Mouse (Mus musculus) heart, embryonic 11.5 days (tissue): ENCODE results near the gene Nlgn2. TPM values are rescaled to one million over a fixed set of nuclear protein-coding genes. Genes with fewer than 3 reads are reported as not detected.

Experiments used
- ATAC-seq: fragments of 200-750 bp; cut with Nextera tagmentation; replicated peaks from 2 replicates; pipeline ENCODE4 v1.8.0; 2017; ENCODE audit warnings: moderate library complexity; ENCODE audit not compliant: insufficient number of reproducible peaks, low FRiP score, low TSS enrichment
- H3K27ac ChIP-seq: fragments of 300-500 bp; sonication (generic); 2 replicates; pipeline ENCODE4 v1.5.1; 2014; ENCODE audit warnings: mild to moderate bottlenecking, low read depth, low read length
- H3K27me3 ChIP-seq: fragments of 300-500 bp; sonication (generic); 2 replicates; pipeline ENCODE4 v1.6.1; 2014; ENCODE audit warnings: mild to moderate bottlenecking, low read length, mixed read lengths; ENCODE audit not compliant: control insufficient read depth, insufficient read depth
- H3K36me3 ChIP-seq: fragments of 300-500 bp; sonication (generic); 2 replicates; pipeline ENCODE4 v1.6.1; 2014; ENCODE audit warnings: mild to moderate bottlenecking, low read length, moderate library complexity, mixed read lengths; ENCODE audit not compliant: control insufficient read depth, insufficient read depth
- H3K4me1 ChIP-seq: fragments of 300-500 bp; sonication (generic); 2 replicates; pipeline ENCODE4 v1.6.1; 2014; ENCODE audit warnings: low read length; ENCODE audit not compliant: control insufficient read depth, insufficient read depth
- H3K4me2 ChIP-seq: fragments of 300-500 bp; sonication (generic); 2 replicates; pipeline ENCODE4 v1.6.1; 2014; ENCODE audit warnings: mild to moderate bottlenecking, moderate library complexity
- H3K4me3 ChIP-seq: fragments of 300-500 bp; sonication (generic); 2 replicates; pipeline ENCODE4 v1.5.1; 2014; ENCODE audit warnings: low read depth, low read length
- H3K9ac ChIP-seq: fragments of 300-500 bp; sonication (generic); 2 replicates; pipeline ENCODE4 v1.6.1; 2014; ENCODE audit warnings: mild to moderate bottlenecking, low read depth, low read length, moderate library complexity
- H3K9me3 ChIP-seq: fragments of 300-500 bp; sonication (generic); replicated peaks from 2 replicates; pipeline ENCODE4 v1.6.1; 2016; ENCODE audit warnings: low read length; ENCODE audit not compliant: control insufficient read depth
- WGBS: fragments of 180-500 bp; shearing (Covaris S2); extraction: QIAGEN DNeasy Blood & Tissue Kit; methylation state at CpG from one replicate; pipeline ENCODE4 v1.1.7; 2014; ENCODE audit not compliant: insufficient replicate concordance; 5-methylcytosine and 5-hydroxymethylcytosine counted together
- polyA plus RNA-seq: library from polyadenylated mRNA; unstranded; fragments of >200 nt; fragmentation: Nextera tagmentation; extraction: Ambion mirVana; gene quantifications from 2 replicates; pipeline ENCODE4 v1.2.1, GENCODE M21; 2014

The Nlgn2 gene
- polyA plus RNA-seq, 1 experiment from 2014 or later, result 3.1 TPM

DNA sequence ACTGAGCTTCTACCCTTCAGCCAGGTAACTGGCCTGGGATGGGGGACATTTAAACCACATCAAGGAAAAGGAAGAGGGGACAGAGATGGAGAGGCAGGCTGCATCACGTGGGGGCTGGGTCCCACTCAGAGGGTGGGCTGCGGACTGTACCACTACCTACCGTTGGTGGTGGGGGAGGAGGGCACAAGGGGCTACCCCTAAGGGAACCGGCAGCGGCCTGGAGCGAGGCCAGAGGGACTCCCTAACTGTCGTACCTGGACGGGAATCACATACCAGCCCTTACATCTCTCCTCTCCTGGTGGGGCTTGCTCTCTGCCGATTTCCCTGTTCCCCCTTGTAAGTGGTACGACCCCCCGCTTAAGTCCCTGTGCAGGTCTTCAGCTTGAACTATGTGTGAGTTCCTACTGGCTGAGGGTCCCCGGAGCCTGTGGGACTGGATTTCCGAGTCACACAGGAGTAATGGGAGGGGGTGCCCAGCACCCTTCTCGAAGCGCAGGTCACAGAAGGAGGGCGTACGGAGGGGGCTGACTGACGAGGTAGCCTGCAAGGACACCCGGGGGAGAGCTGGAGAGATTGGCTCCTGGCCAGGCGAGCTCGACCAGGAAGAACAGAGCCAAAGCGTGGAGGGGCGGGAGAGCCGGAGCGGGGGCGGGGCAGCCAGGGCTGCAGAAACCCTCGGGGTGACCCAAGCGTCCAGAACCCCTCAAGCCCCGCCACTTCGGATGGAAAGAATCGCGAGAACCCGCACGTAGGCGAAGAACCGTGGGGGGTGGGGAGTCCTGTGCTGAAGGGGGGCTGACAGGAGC is 37.0 kb downstream of the Nlgn2 start:
- Histone ChIP-seq H3K36me3 (no peaks in the 10 kb centered on the region), H3K4me3 (peak overlapping the region; percentile 47), H3K4me2 (peak overlapping the region; percentile 98), H3K9ac (peak overlapping the region; percentile 73), H3K9me3 (no peaks in the 10 kb centered on the region), H3K27ac (peak overlapping the region; percentile 68), H3K27me3 (peaks cover 65% of the 10 kb centered on the region), H3K4me1 (peaks cover 38% of the 10 kb centered on the region)
- WGBS, result 1% methylated on average over 36 of the region's 36 CpGs
- ATAC-seq, result peak; percentile 41

DNA sequence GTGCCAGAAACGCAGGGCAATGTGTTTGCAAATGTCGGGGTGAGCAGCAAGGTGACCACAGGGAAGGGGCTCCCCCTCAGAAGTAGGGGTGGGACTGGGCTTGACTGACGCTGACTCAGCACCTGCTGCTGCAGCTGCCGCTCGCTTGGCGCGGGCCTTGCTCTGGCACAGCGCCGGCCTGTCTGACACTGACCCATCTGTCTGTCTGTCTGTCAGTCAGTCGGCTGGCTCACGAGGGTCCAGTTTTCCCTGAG is 37.5 kb downstream of the Nlgn2 start:
- peaks cover 38% of the 10 kb centered on the region for H3K4me1 ChIP-seq
- 0% methylated on average over 11 of the region's 11 CpGs for WGBS
- H3K9me3 ChIP-seq, result no peaks in the 10 kb centered on the region
- peak overlapping the region; percentile 47 for H3K4me3 ChIP-seq
- H3K9ac ChIP-seq, result peak overlapping the region; percentile 73
- no peaks in the 10 kb centered on the region for H3K36me3 ChIP-seq
- H3K27me3 ChIP-seq, result peaks cover 61% of the 10 kb centered on the region
- no peak for ATAC-seq
- H3K4me2 ChIP-seq, result peak overlapping the region; percentile 98
- no peak overlapping the region for H3K27ac ChIP-seq

DNA sequence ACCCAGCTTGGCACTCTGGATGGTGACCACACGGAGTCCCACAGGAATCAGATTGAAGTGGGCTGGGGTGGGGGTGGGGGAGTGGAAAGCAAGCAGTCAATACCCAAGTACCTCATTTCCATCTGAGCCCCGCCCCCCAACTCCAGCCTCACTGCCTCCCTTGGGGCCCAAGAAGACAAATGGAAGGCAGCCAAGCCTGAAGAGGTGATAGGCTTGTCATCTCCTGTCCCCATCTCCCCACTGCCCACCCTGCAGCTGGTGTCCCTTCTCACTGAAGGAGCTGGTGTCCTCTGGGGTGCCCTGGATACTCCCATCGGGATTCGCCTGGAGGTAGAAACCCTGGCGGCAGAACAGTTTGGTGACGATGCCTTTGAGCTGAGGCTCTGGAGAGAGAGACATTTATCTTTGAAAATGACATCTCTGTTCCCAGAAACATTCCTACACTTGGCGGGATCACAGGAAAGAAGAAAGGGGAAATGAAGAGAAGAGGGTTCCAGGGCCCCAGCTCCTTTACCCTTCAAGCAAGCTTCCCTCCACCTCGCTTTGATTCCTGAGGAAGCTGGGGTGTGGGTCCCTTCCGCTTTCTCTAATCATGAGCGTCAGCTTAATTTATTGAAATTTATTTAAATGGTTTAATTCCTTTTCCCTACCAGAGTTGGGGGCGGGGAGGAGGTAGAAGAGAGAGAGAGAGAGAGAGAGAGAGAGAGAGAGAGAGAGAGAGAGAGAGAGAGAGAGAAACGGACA is 38.0 kb downstream of the Nlgn2 start:
- Histone ChIP-seq H3K36me3 (no peaks in the 10 kb centered on the region), H3K4me2 (peak overlapping the region; percentile 98), H3K27me3 (peaks cover 58% of the 10 kb centered on the region), H3K4me3 (peak overlapping the region; percentile 47), H3K4me1 (peaks cover 33% of the 10 kb centered on the region), H3K9ac (no peak overlapping the region), H3K9me3 (no peaks in the 10 kb centered on the region), H3K27ac (no peak overlapping the region)
- no peak for ATAC-seq
- 26% methylated on average over 12 of the region's 12 CpGs for WGBS

DNA sequence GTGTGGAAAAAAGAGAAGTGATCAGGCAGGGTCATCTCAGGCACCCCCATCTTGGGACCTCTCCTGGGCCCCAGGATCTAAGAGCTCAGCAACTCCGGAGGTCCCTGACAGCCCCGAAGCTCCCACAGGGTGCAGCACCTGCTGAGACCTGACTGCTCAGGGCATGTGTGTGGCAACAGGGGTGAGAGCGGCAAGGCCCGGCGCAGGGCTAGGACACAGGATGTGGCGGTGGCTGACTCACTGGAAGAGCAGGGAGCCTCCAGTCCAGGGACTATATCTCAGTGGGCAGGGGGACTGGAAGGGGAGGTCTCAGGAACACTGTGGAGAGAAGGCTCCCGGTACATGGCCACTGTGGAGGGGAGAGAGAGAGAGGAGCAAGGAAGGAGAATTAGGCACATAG is 39.7 kb downstream of the Nlgn2 start:
- Histone ChIP-seq H3K4me1 (peaks cover 19% of the 10 kb centered on the region), H3K27ac (no peak overlapping the region), H3K4me2 (no peak overlapping the region), H3K9me3 (no peaks in the 10 kb centered on the region), H3K9ac (no peak overlapping the region), H3K27me3 (peaks cover 51% of the 10 kb centered on the region), H3K4me3 (no peak overlapping the region), H3K36me3 (no peaks in the 10 kb centered on the region)
- no peak for ATAC-seq
- 52% methylated on average over 7 of the region's 7 CpGs for WGBS

DNA sequence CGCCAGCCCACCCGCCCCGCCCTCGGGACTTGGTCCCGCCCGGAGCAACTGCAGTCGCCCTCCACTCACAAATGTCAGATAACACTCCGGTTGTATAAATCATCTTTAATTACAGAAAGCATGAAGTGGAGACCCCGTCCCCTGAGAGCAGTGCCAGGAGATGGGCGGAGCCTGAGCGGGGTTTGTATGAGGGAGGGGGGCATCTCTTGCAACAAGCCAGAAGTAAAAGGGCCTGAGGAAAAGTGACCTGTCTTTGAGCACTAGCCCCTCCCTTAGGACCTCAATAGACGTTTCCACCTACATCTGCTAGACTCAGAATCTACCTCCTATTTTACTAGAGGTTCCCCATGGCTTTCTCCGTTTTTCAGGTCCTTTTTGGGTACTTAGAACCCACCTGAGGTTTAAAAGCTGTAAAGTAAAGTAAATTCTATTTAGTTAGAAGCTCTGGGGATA is 41.6 kb downstream of the Nlgn2 start:
- Histone ChIP-seq H3K27ac (no peak overlapping the region), H3K4me1 (peaks cover 11% of the 10 kb centered on the region), H3K27me3 (peaks cover 35% of the 10 kb centered on the region), H3K4me2 (peak overlapping the region; percentile 86), H3K36me3 (no peaks in the 10 kb centered on the region), H3K4me3 (peak overlapping the region; percentile 47), H3K9me3 (no peaks in the 10 kb centered on the region), H3K9ac (peak overlapping the region; percentile 70; the same call in 1 of the 2 replicates)
- ATAC-seq, result no peak
- WGBS, result 3% methylated on average over 13 of the region's 13 CpGs

DNA sequence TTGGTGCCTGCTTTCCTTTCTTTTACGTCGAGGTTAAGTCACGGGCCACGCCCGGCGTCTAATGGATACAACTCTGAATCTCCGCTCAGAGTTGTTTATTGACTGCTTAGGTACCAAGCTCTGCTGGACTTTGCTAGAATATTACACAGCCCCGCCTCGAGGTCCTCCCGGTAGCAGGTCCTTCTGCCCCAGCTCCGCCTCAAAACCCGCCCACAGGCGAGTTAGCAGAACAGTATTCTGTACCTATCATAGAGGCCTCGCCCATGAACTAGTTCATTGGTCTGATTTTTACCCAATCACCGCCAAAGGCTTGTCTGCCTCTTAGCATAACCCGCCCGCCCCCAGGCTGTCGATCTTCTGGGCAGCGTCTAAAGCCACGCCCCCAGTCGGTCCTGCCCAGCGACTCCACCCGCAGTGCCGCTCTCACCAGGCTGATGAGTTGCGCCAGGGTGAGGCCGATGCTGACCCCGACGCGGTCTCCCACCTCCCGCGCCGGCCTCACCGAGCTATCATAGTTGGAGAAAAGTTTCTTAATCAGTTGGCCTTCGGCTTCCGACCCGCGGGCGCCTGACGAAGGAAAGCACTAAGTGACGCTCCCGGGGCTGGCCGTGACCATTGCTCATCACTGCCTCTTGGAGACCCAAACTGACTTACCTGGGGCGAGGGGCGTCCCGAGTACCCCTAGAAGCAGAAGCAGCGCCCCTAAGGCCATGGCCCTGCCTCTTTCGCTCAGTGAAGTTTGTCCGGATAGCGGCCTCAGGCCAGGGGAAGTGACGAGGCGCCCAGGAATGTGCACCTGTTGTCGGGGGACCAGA is 42.2 kb downstream of the Nlgn2 start, which contains the start of gene Chrnb1:
Gene Chrnb1, minus strand, starts transcription at position 776 of the 815 bp plus-strand sequence.
- Histone ChIP-seq H3K4me3 (peak within 1 kb of the TSS; percentile 47), H3K4me1 (peaks cover 8% of the 10 kb centered on the region), H3K27ac (no peak within 1 kb of the TSS), H3K36me3 (no peaks in the 10 kb centered on the region), H3K9ac (peak within 1 kb of the TSS; percentile 70), H3K4me2 (peak within 1 kb of the TSS; percentile 86), H3K9me3 (no peaks in the 10 kb centered on the region), H3K27me3 (peaks cover 31% of the 10 kb centered on the region)
- peak; percentile 93 for ATAC-seq
- WGBS, result 2% methylated on average over 52 of the region's 52 CpGs

DNA sequence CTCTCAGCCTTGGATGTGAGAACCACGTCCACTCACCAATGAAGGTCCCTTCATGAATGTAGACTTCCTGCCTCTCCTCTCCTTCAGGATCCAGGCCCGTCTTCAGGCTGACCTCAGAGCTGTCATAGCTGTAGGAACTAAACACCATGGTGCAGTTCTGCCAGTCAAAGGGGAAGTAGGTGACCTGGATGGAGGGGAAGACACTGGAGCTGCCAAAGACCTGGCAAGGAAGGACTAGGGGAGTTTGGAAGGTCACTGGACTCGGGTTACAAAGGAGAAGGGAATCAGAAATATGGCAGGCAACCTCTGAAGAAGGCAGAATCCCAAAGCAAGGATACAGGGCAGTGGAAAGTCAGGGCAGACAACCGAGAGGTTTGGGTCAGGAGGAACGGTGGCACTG is 44.2 kb downstream of the Nlgn2 start:
- 58% methylated on average over 5 of the region's 5 CpGs for WGBS
- Histone ChIP-seq H3K9me3 (no peaks in the 10 kb centered on the region), H3K4me3 (no peak overlapping the region), H3K27ac (no peak overlapping the region), H3K9ac (no peak overlapping the region), H3K27me3 (peaks cover 20% of the 10 kb centered on the region), H3K4me2 (no peak overlapping the region), H3K36me3 (no peaks in the 10 kb centered on the region), H3K4me1 (no peaks in the 10 kb centered on the region)
- ATAC-seq, result no peak

DNA sequence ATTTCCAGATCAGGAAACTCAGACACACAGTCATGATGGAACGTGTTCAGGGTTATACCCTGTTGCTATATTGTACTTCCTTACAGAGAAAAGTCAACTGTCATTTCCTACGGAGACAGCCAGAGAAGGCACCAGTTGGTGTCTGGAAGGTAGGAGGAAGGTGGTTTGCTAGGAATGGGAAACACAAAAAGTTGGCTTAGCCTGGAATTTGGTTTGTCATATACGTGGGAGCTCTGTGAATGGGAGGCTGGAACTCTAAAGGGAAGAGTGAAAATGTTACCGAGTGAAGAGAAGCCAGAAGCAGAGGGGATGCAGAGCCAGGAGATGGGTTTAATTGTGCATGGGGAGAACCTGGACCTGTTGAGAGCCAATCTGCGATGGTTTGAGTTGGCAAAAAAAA is 46.2 kb downstream of the Nlgn2 start:
- Histone ChIP-seq H3K9ac (no peak overlapping the region), H3K9me3 (no peaks in the 10 kb centered on the region), H3K4me2 (no peak overlapping the region), H3K4me3 (no peak overlapping the region), H3K27ac (no peak overlapping the region), H3K27me3 (peaks cover 7% of the 10 kb centered on the region; the same call in 1 of the 2 replicates), H3K4me1 (no peaks in the 10 kb centered on the region), H3K36me3 (no peaks in the 10 kb centered on the region)
- 61% methylated on average over 5 of the region's 5 CpGs for WGBS
- no peak for ATAC-seq
